Mouse (Mus musculus): ENCODE data around the gene Muc3. TPM values are rescaled to one million over a fixed set of nuclear protein-coding genes. Genes with fewer than 3 reads are reported as not detected.

Gene Muc3
- total and polyA plus RNA-seq, 3 experiments, result not detected

GRCm38 (mm10) chr5:137161853-137162252, 12.7 kb upstream of the Muc3 start:
- DNase-seq (ENCODE audit: low read depth, low spot score), result no peak
- Histone ChIP-seq H3K4me1 (ENCODE audit: control insufficient read depth in 1 of 2, insufficient read depth in 2 of 2, low read length in 2 of 2) (no peaks in the 10 kb centered on the region), H3K9me3 (replicated peaks; ENCODE audit: insufficient read depth, low read length) (no peaks in the 10 kb centered on the region), H3K27ac (ENCODE audit: control insufficient read depth, low read depth, low read length) (no peak overlapping the region), H3K79me2 (ENCODE audit: control insufficient read depth, insufficient read depth, low read length, poor library complexity) (no peaks in the 10 kb centered on the region), H3K4me3 (ENCODE audit: control insufficient read depth in 1 of 2, insufficient read depth in 1 of 2, low read depth in 2 of 2, low read length in 2 of 2) (no peak overlapping the region), H3K9ac (ENCODE audit: control insufficient read depth, low read depth, low read length, poor library complexity, severe bottlenecking) (no peak overlapping the region), H3K36me3 (ENCODE audit: control insufficient read depth in 1 of 2, insufficient read depth in 2 of 2, low read length in 2 of 2) (no peaks in the 10 kb centered on the region), H3K27me3 (ENCODE audit: control insufficient read depth in 1 of 2, insufficient read depth in 2 of 2, low read length in 2 of 2) (peaks cover under 1 to 2% of the 10 kb centered on the region in 2 experiments; a peak in 2 of 4 replicates)
- TF ChIP-seq POLR2AphosphoS5 (IDR thresholded peaks at IDR 0.05; ENCODE audit: borderline replicate concordance, low read depth, low read length) (no peak), ZNF384 (IDR thresholded peaks at IDR 0.05; ENCODE audit: low read depth, low read length) (no peak), ZC3H11A (IDR thresholded peaks at IDR 0.05; ENCODE audit: low read depth, low read length) (no peak), CHD1 (IDR thresholded peaks at IDR 0.05; ENCODE audit: low read depth, low read length) (no peak), TCF12 (IDR thresholded peaks at IDR 0.05; ENCODE audit: low read depth, low read length) (no peak), MXI1 (IDR thresholded peaks at IDR 0.05; ENCODE audit: low read depth, low read length) (no peak), ZKSCAN1 (IDR thresholded peaks at IDR 0.05; ENCODE audit: low read depth, low read length) (no peak), JUND (IDR thresholded peaks at IDR 0.05; ENCODE audit: low read depth, low read length) (no peak), SMC3 (IDR thresholded peaks at IDR 0.05; ENCODE audit: low read depth, low read length) (no peak), E2F4 (IDR thresholded peaks at IDR 0.05; ENCODE audit: borderline replicate concordance, low read depth, low read length) (no peak), RCOR1 (IDR thresholded peaks at IDR 0.05; ENCODE audit: low read depth, low read length) (no peak)

- TF ChIP-seq GATA1 (IDR thresholded peaks at IDR 0.05; ENCODE audit: low read depth, low read length), result peak; percentile 53
- no peak for TF ChIP-seq POLR2AphosphoS2 (IDR thresholded peaks at IDR 0.05; ENCODE audit: low read length)
- TF ChIP-seq TBP (IDR thresholded peaks at IDR 0.05; ENCODE audit: low read depth, low read length), result 0 out of 2 replicates have a peak, but pooled peaks have one; percentile 42
- TF ChIP-seq ZNF384 (IDR thresholded peaks at IDR 0.05; ENCODE audit: low read depth, low read length), result peak; percentile 79
- TF ChIP-seq CTCF (IDR thresholded peaks at IDR 0.05 in 2 of 3, conservative IDR thresholded peaks at IDR 0.05 in 1 of 3; ENCODE audit: control insufficient read depth in 1 of 3, insufficient read depth in 1 of 3, low read depth in 2 of 3, low read length in 3 of 3, poor library complexity in 1 of 3, severe bottlenecking in 1 of 3), result peak; percentile 82 to 97 (median 96)
- peak; percentile 94 for TF ChIP-seq SMC3 (IDR thresholded peaks at IDR 0.05; ENCODE audit: low read depth, low read length)
- TF ChIP-seq ELF1 (IDR thresholded peaks at IDR 0.05; ENCODE audit: low read depth, low read length), result no peak
- TF ChIP-seq RAD21 (IDR thresholded peaks at IDR 0.05; ENCODE audit: low read depth, low read length), result peak; percentile 84
- peak; percentile 98 for TF ChIP-seq ZC3H11A (IDR thresholded peaks at IDR 0.05; ENCODE audit: low read depth, low read length)
- peak; percentile 80 for DNase-seq (ENCODE audit: low read depth, low spot score)
- Histone ChIP-seq H3K36me3 (ENCODE audit: control insufficient read depth in 1 of 2, insufficient read depth in 2 of 2, low read length in 2 of 2) (no peaks in the 10 kb centered on the region), H3K9me3 (replicated peaks; ENCODE audit: insufficient read depth, low read length) (no peaks in the 10 kb centered on the region), H3K79me2 (ENCODE audit: control insufficient read depth, insufficient read depth, low read length, poor library complexity) (no peaks in the 10 kb centered on the region), H3K9ac (ENCODE audit: control insufficient read depth, low read depth, low read length, poor library complexity, severe bottlenecking) (no peak overlapping the region), H3K4me3 (ENCODE audit: control insufficient read depth in 1 of 2, insufficient read depth in 1 of 2, low read depth in 2 of 2, low read length in 2 of 2) (no peak overlapping the region), H3K4me1 (ENCODE audit: control insufficient read depth in 1 of 2, insufficient read depth in 2 of 2, low read length in 2 of 2) (no peaks in the 10 kb centered on the region), H3K27me3 (ENCODE audit: control insufficient read depth in 1 of 2, insufficient read depth in 2 of 2, low read length in 2 of 2) (peaks cover 0 to 2% of the 10 kb centered on the region in 2 experiments; a peak in 1 of 4 replicates), H3K27ac (ENCODE audit: control insufficient read depth, low read depth, low read length) (no peak overlapping the region)
These were observed 10.3 kb upstream of the Muc3 start for GRCm38 (mm10) chr5:137159461-137159860.

Measured in MEL (cell line).